24 mouse cellular contexts compared by ENCODE assay signal in the genomic region with DNA sequence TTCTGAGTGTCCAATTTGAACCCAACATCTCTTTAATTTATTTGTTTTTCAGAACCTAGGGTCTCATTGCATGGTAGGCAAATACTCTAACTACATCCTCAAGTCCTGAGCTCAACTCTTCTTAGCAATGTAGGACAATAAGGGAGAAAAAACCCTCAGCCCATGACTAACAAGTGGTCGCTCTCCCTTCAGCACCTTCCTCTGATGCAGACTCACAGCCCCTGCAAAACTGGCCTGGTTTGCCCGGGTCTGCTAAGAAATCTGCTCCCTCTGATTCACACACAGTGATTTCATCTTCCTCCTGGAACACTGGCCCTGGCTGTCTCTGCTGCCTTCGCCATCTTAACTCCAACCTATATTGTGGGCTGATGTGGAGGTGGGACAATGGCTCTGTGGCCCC. TPM values are rescaled to one million over a fixed set of nuclear protein-coding genes. Genes with fewer than 3 reads are reported as not detected.
DNase-seq lines count a peak whose midpoint lies in the region; ATAC-seq lines count a peak whose summit lies in the region.
"Had no signal": no experiment of that assay in that cellular context is flagged by ENCODE, and none has a peak within 500 bp of the region (broad histone marks: within the 10 kb centered on the region; RNA-seq: fewer than 3 reads in every experiment).

No protein-coding gene starts in this region.

- ATAC-seq in limb, embryonic 11.5 days (ENCODE audit: insufficient number of reproducible peaks, low FRiP score, low TSS enrichment, low read depth), result no peak
- ATAC-seq: forebrain, embryonic 14.5 days; intestine, postnatal 0 days; liver, embryonic 12.5 days; midbrain, embryonic 15.5 days had no signal

- no peak overlapping the region for H3K9ac ChIP-seq in limb, embryonic 11.5 days (ENCODE audit: low read length)
- H3K9ac ChIP-seq: embryonic facial prominence, embryonic 13.5 days; limb, embryonic 12.5 days; liver, embryonic 12.5 days; midbrain, embryonic 15.5 days; neural tube, embryonic 12.5 days had no signal

- H3K36me3 ChIP-seq in limb, embryonic 11.5 days (ENCODE audit: control insufficient read depth, insufficient read depth, low read length), result no peaks in the 10 kb centered on the region
- no peaks in the 10 kb centered on the region for H3K36me3 ChIP-seq in limb, embryonic 10.5 days
- no peaks in the 10 kb centered on the region for H3K36me3 ChIP-seq in forebrain, embryonic 10.5 days (replicated peaks)
- H3K36me3 ChIP-seq: embryonic facial prominence, embryonic 13.5 days; limb, embryonic 12.5 days; liver, embryonic 12.5 days; midbrain, embryonic 15.5 days; neural tube, embryonic 12.5 days had no signal

- H3K4me1 ChIP-seq in limb, embryonic 11.5 days (ENCODE audit: control insufficient read depth, insufficient read depth, low read length), result no peaks in the 10 kb centered on the region
- no peaks in the 10 kb centered on the region for H3K4me1 ChIP-seq in limb, embryonic 10.5 days
- no peaks in the 10 kb centered on the region for H3K4me1 ChIP-seq in forebrain, embryonic 10.5 days
- H3K4me1 ChIP-seq: embryonic facial prominence, embryonic 13.5 days; limb, embryonic 12.5 days; liver, embryonic 12.5 days; midbrain, embryonic 15.5 days; neural tube, embryonic 12.5 days had no signal

- H3K4me2 ChIP-seq in limb, embryonic 11.5 days (ENCODE audit: low read depth, severe bottlenecking), result no peak overlapping the region
- H3K4me2 ChIP-seq: embryonic facial prominence, embryonic 13.5 days; limb, embryonic 12.5 days; liver, embryonic 12.5 days; midbrain, embryonic 15.5 days; neural tube, embryonic 12.5 days had no signal

- H3K4me3 ChIP-seq in limb, embryonic 11.5 days (ENCODE audit: low read depth, low read length), result no peak overlapping the region
- H3K4me3 ChIP-seq in limb, embryonic 10.5 days, result no peak overlapping the region
- no peak overlapping the region for H3K4me3 ChIP-seq in forebrain, embryonic 10.5 days
- H3K4me3 ChIP-seq: embryonic facial prominence, embryonic 13.5 days; limb, embryonic 12.5 days; liver, embryonic 12.5 days; midbrain, embryonic 15.5 days; neural tube, embryonic 12.5 days had no signal

- no peaks in the 10 kb centered on the region for H3K9me3 ChIP-seq in limb, embryonic 11.5 days (ENCODE audit: control insufficient read depth, low read length)
- H3K9me3 ChIP-seq in limb, embryonic 10.5 days (replicated peaks), result no peaks in the 10 kb centered on the region
- H3K9me3 ChIP-seq in forebrain, embryonic 10.5 days, result no peaks in the 10 kb centered on the region
- H3K9me3 ChIP-seq: embryonic facial prominence, embryonic 13.5 days; limb, embryonic 12.5 days; liver, embryonic 12.5 days; midbrain, embryonic 15.5 days; neural tube, embryonic 12.5 days had no signal

- no peak overlapping the region for H3K27ac ChIP-seq in limb, embryonic 11.5 days (replicated peaks; ENCODE audit: low read depth, low read length)
- H3K27ac ChIP-seq in limb, embryonic 10.5 days, result no peak overlapping the region
- no peak overlapping the region for H3K27ac ChIP-seq in forebrain, embryonic 10.5 days
- H3K27ac ChIP-seq: embryonic facial prominence, embryonic 13.5 days; limb, embryonic 12.5 days; liver, embryonic 12.5 days; midbrain, embryonic 15.5 days; neural tube, embryonic 12.5 days; stomach, postnatal 0 days had no signal

- DNase-seq in limb, embryonic 11.5 days (ENCODE audit: low spot score), result peak; percentile 44
- DNase-seq in limb, embryonic 10.5 days (ENCODE audit: low spot score), result no peak
- peak; percentile 26 for DNase-seq in R1 (ENCODE audit: low read depth, low spot score)
- DNase-seq in embryo, embryonic 11.5 days (ENCODE audit: low read depth, low spot score), result peak; percentile 9
- peak; percentile 11 for DNase-seq in mesoderm, embryonic 11.5 days (ENCODE audit: low read depth, low spot score)
- DNase-seq in forebrain, embryonic 10.5 days (ENCODE audit: extremely low spot score, low spot score), result no peak
- DNase-seq in frontal cortex, adult 2 months (ENCODE audit: extremely low spot score in 1 of 2, low spot score in 1 of 2), result no peak
- DNase-seq: adrenal gland, adult 2 months; cerebellum, adult 18-20 months; cerebellum, postnatal 25 days; gastrocnemius, postnatal 36 days; heart, postnatal 4 days; lung, adult 2 months; right cerebral cortex, postnatal 14 days; thymus, adult 2 months; thymus, postnatal 4 days had no signal

- H3K27me3 ChIP-seq in limb, embryonic 11.5 days (ENCODE audit: control insufficient read depth, insufficient read depth, low read length), result no peaks in the 10 kb centered on the region
- no peaks in the 10 kb centered on the region for H3K27me3 ChIP-seq in limb, embryonic 10.5 days (ENCODE audit: low read depth, poor library complexity, severe bottlenecking)
- H3K27me3 ChIP-seq in forebrain, embryonic 10.5 days (ENCODE audit: poor library complexity, severe bottlenecking), result no peaks in the 10 kb centered on the region
- H3K27me3 ChIP-seq: embryonic facial prominence, embryonic 13.5 days; limb, embryonic 12.5 days; liver, embryonic 12.5 days; midbrain, embryonic 15.5 days; neural tube, embryonic 12.5 days had no signal

- 59% methylated on average over 3 of the region's 3 CpGs for WGBS in limb, embryonic 11.5 days
- WGBS in limb, embryonic 10.5 days, result 57% methylated on average over 3 of the region's 3 CpGs
- 64% methylated on average over 3 of the region's 3 CpGs for WGBS in forebrain, embryonic 10.5 days

RNA-seq across cellular contexts. Expression of a gene that starts 24.0 kb away (rescaled TPM):
- polyA plus RNA-seq in limb, embryonic 11.5 days (2014; fragmentation: Nextera tagmentation; extraction: Ambion mirVana), result 0.17 and 0.84 TPM in 2 replicates
- polyA plus RNA-seq in limb, embryonic 10.5 days (2016; fragmentation: Nextera tagmentation; extraction: Ambion mirVana), result 0.30 and 0.81 TPM in 2 replicates
- 0.31 and 0.55 TPM in 2 replicates for polyA plus RNA-seq in forebrain, embryonic 10.5 days (2016; fragmentation: Nextera tagmentation; extraction: Ambion mirVana)
- 14.7 and 16.7 TPM in 2 replicates for polyA plus RNA-seq in frontal cortex, adult 2 months (2012; rRNA removed)

RNA-seq across cellular contexts. Expression of a gene that starts 48.3 kb away (rescaled TPM):
- 136 and 139 TPM in 2 replicates for polyA plus RNA-seq in limb, embryonic 11.5 days (2014; fragmentation: Nextera tagmentation; extraction: Ambion mirVana)
- 98.9 and 118 TPM in 2 replicates for polyA plus RNA-seq in limb, embryonic 10.5 days (2016; fragmentation: Nextera tagmentation; extraction: Ambion mirVana)
- 104 TPM in 2 replicates for polyA plus RNA-seq in forebrain, embryonic 10.5 days (2016; fragmentation: Nextera tagmentation; extraction: Ambion mirVana)
- polyA plus RNA-seq in frontal cortex, adult 2 months (2012; rRNA removed), result 91.4 and 95.3 TPM in 2 replicates

RNA-seq across cellular contexts. Expression of a gene that starts 48.6 kb away (rescaled TPM):
- 29.5 and 29.8 TPM in 2 replicates for polyA plus RNA-seq in limb, embryonic 11.5 days (2014; fragmentation: Nextera tagmentation; extraction: Ambion mirVana)
- polyA plus RNA-seq in limb, embryonic 10.5 days (2016; fragmentation: Nextera tagmentation; extraction: Ambion mirVana), result 38.6 and 51.9 TPM in 2 replicates
- 46.4 and 53.9 TPM in 2 replicates for polyA plus RNA-seq in forebrain, embryonic 10.5 days (2016; fragmentation: Nextera tagmentation; extraction: Ambion mirVana)
- polyA plus RNA-seq in frontal cortex, adult 2 months (2012; rRNA removed), result 105 and 114 TPM in 2 replicates

Comparison
In these comparisons a context has a peak if more than half of its experiments do, and no peak if none do; other contexts are left out.
1. DNase-seq: peak in limb, embryonic 11.5 days (single experiment), R1 (single experiment), embryo, embryonic 11.5 days (single experiment) and mesoderm, embryonic 11.5 days (single experiment); none in limb, embryonic 10.5 days (single experiment), forebrain, embryonic 10.5 days (single experiment) and frontal cortex, adult 2 months (0 of 2).